Mouse (Mus musculus): Measurements from ENCODE around the gene Akap2. TPM values are rescaled to one million over a fixed set of nuclear protein-coding genes. Genes with fewer than 3 reads are reported as not detected.
"Not testable (repeated sequence)": the region's sequence is repeated elsewhere in the genome, so short reads cannot be mapped to it uniquely, and the experiment has no call there.

Akap2 gene
- polyA plus RNA-seq, 1 experiment from 2014 or later, result 10.5 TPM

DNA sequence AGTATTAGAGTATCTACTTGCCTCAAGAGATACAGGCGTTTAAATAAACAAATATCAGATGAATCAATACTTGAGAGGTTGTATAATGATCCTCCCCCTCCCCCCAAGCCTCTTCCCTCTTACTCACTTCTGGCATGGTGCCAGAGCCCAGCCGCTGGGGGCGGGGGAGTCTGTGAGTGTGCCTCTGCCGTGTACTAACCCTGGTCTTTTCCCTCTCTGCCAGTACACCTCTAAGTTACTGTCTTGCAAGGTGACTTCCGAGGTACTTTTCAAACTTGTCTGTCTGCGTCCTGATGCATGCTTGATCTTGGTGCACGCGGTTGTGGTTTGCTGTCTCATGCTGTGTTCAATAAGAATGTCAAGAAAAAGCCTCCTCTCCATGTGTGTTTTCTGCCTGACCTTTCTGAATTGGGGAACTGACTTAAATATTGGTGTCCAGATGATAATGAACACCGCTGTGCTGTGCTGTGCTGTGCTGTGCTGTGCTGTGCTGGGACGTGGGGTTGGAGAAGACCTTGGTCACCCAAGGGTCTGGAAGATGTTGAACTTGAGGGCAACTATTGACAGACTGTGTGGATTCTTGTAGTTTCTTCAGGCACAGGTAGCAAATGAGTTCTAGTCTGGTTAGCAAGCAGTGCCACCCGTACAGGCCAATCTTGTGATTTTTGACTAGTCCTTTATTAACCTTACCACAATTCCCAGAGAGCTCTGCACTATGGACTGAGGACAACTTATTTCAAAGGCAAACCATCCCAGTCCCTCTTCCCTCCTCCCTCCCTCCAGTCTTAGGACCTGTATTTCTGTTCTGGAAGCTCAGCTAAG lies 168.8 kb downstream of the Akap2 start:
- H3K27me3 ChIP-seq (ENCODE audit: control insufficient read depth, insufficient read depth, low read depth, low read length), result no peaks in the 10 kb centered on the region
- no peaks in the 10 kb centered on the region for H3K9me3 ChIP-seq (replicated peaks; ENCODE audit: control insufficient read depth, low read length, poor library complexity, severe bottlenecking)
- H3K4me1 ChIP-seq (ENCODE audit: control insufficient read depth, insufficient read depth, low read length), result no peaks in the 10 kb centered on the region
- H3K27ac ChIP-seq (ENCODE audit: low read length), result no peak overlapping the region
- no peak for ATAC-seq
- no peak overlapping the region for H3K4me3 ChIP-seq (ENCODE audit: low read depth, low read length)
- no peak overlapping the region for H3K4me2 ChIP-seq (ENCODE audit: low read length)
- WGBS, result 59% methylated on average over 11 of the region's 11 CpGs
- no peaks in the 10 kb centered on the region for H3K36me3 ChIP-seq (ENCODE audit: control insufficient read depth, insufficient read depth, low read length)
- no peak overlapping the region for H3K9ac ChIP-seq (ENCODE audit: low read depth, low read length)

DNA sequence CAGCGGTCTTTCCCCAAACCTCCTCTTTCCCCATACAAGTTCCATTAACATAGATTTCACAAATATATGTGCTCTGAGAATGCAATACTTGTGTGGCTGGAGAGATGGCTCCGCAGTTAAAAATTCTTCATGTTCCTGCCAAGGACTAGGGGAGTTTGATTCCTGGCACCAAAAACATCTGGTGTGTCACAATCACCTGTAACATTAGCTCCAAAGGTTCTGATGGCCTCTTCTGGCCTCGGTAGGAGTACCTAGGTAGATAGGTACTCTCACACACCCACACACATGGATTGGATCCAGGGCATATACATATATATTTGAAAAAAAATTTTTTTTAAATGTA lies 169.4 kb downstream of the Akap2 start:
- H3K27ac ChIP-seq (ENCODE audit: low read length), result no peak overlapping the region
- WGBS, result 98% methylated on average over 3 of the region's 3 CpGs
- H3K9me3 ChIP-seq (replicated peaks; ENCODE audit: control insufficient read depth, low read length, poor library complexity, severe bottlenecking), result no peaks in the 10 kb centered on the region
- ATAC-seq, result no peak
- no peak overlapping the region for H3K4me3 ChIP-seq (ENCODE audit: low read depth, low read length)
- no peaks in the 10 kb centered on the region for H3K36me3 ChIP-seq (ENCODE audit: control insufficient read depth, insufficient read depth, low read length)
- H3K27me3 ChIP-seq (ENCODE audit: control insufficient read depth, insufficient read depth, low read depth, low read length), result no peaks in the 10 kb centered on the region
- H3K9ac ChIP-seq (ENCODE audit: low read depth, low read length), result no peak overlapping the region
- H3K4me2 ChIP-seq (ENCODE audit: low read length), result no peak overlapping the region
- no peaks in the 10 kb centered on the region; the same call in 1 of the 2 replicates for H3K4me1 ChIP-seq (ENCODE audit: control insufficient read depth, insufficient read depth, low read length)

DNA sequence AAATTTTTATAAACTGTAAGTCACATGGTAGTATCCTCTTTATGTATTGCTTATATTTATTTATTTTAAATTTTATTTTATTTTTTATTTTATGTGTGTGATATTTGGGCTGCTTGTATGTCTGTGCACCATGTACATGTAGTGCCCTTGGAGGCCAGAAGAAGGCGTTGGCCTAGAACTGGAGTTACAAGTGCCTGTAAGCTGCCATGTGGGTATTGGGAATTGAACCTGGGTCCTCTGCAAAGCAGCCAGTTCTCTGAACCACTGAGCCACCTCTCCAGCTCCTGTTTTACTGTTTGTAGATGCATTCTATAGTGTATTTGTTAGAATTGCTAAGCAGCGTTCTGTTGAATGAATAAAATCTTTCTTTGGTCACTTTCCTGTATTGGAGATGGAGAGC lies 170.8 kb downstream of the Akap2 start:
- Histone ChIP-seq H3K4me2 (ENCODE audit: low read length) (no peak overlapping the region), H3K4me3 (ENCODE audit: low read depth, low read length) (no peak overlapping the region), H3K4me1 (ENCODE audit: control insufficient read depth, insufficient read depth, low read length) (peaks cover 5% of the 10 kb centered on the region; the same call in 1 of the 2 replicates), H3K36me3 (ENCODE audit: control insufficient read depth, insufficient read depth, low read length) (no peaks in the 10 kb centered on the region), H3K9ac (ENCODE audit: low read depth, low read length) (no peak overlapping the region), H3K27me3 (ENCODE audit: control insufficient read depth, insufficient read depth, low read depth, low read length) (no peaks in the 10 kb centered on the region), H3K27ac (ENCODE audit: low read length) (no peak overlapping the region), H3K9me3 (replicated peaks; ENCODE audit: control insufficient read depth, low read length, poor library complexity, severe bottlenecking) (no peaks in the 10 kb centered on the region)
- 92% methylated on average over 2 of the region's 2 CpGs for WGBS
- no peak for ATAC-seq

DNA sequence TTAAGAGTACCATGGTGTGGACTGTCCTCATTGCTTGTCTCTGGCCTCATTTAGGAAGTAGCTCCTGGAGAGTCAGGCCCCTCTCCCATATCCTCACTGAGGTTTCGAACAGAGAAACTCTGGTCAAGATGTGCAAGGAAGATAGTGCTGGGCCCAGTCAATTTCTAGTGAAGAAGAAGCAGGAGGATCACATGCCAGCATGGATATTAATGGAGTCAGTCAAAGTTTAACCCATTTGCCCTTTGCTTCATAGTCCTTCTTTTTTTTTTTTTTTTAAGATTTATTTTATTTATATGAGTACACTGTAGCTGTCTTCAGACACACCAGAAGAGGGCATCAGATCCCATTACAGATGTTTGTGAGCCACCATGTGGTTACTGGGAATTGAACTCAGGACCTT lies 171.5 kb downstream of the Akap2 start:
- not testable (repeated sequence) for H3K27ac ChIP-seq (ENCODE audit: low read length); H3K4me2 ChIP-seq (ENCODE audit: low read length); H3K4me1 ChIP-seq (ENCODE audit: control insufficient read depth, insufficient read depth, low read length); H3K27me3 ChIP-seq (ENCODE audit: control insufficient read depth, insufficient read depth, low read depth, low read length); ATAC-seq; H3K9me3 ChIP-seq (replicated peaks; ENCODE audit: control insufficient read depth, low read length, poor library complexity, severe bottlenecking); H3K4me3 ChIP-seq (ENCODE audit: low read depth, low read length); H3K36me3 ChIP-seq (ENCODE audit: control insufficient read depth, insufficient read depth, low read length); H3K9ac ChIP-seq (ENCODE audit: low read depth, low read length)
- WGBS, result 96% methylated on average over 1 of the region's 1 CpGs

DNA sequence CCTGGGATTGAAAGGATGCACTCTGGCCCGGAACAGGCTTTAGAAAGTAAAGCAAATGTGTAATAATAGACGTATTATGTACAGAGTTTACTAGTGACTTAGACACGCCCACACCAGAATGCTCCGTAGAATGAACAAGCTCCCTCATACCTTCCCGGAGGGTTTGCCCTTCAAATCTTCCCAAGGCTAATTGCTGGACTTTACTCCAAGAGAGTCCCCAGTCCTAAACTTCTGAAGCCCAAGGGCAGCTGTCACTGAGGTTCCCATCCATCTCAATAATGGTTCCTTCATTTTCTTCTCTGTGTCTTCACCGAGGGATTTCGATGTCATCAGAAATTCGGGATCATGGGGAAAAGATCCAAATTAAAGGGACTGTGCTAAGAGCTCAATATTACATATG lies 172.3 kb downstream of the Akap2 start:
- ATAC-seq, result no peak
- H3K27ac ChIP-seq (ENCODE audit: low read length), result no peak overlapping the region
- 88% methylated on average over 8 of the region's 8 CpGs for WGBS
- H3K9me3 ChIP-seq (replicated peaks; ENCODE audit: control insufficient read depth, low read length, poor library complexity, severe bottlenecking), result no peaks in the 10 kb centered on the region
- no peaks in the 10 kb centered on the region for H3K27me3 ChIP-seq (ENCODE audit: control insufficient read depth, insufficient read depth, low read depth, low read length)
- no peak overlapping the region for H3K4me3 ChIP-seq (ENCODE audit: low read depth, low read length)
- no peak overlapping the region for H3K4me2 ChIP-seq (ENCODE audit: low read length)
- peaks cover 5% of the 10 kb centered on the region; the same call in 1 of the 2 replicates for H3K4me1 ChIP-seq (ENCODE audit: control insufficient read depth, insufficient read depth, low read length)
- no peak overlapping the region for H3K9ac ChIP-seq (ENCODE audit: low read depth, low read length)
- H3K36me3 ChIP-seq (ENCODE audit: control insufficient read depth, insufficient read depth, low read length), result no peaks in the 10 kb centered on the region

DNA sequence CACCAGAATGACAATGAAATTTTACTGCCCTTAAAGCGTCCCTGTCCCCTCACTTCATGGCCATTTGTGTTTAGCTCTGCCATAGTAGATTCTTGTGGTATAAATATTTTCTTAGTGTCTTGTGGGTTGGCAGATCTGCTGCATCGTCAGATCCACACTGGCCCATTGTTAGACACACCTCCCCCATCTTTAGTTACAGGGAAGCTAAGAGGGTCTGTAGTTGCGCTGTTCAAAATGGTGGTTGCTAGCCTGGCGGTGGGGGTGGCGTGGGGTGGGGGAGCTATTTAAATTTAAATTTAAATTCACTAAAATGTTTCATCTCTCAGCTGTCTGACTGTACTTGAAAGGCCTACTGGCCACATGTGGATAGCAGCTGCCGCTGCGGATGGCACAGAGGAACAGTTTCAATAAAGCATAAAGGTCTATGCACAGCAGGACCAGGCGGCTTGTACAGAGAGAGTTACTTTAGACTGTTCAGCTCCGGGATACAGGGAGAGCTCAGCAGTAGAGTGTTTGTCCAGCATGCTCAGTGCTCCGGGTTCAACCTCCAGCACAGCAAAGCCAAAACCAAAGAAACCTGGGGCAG lies 174.6 kb downstream of the Akap2 start:
- peak; percentile 77 for ATAC-seq
- 40% methylated on average over 10 of the region's 10 CpGs for WGBS
- Histone ChIP-seq H3K27me3 (ENCODE audit: control insufficient read depth, insufficient read depth, low read depth, low read length) (no peaks in the 10 kb centered on the region), H3K36me3 (ENCODE audit: control insufficient read depth, insufficient read depth, low read length) (no peaks in the 10 kb centered on the region), H3K4me3 (ENCODE audit: low read depth, low read length) (no peak overlapping the region), H3K9ac (ENCODE audit: low read depth, low read length) (no peak overlapping the region), H3K4me2 (ENCODE audit: low read length) (no peak overlapping the region), H3K4me1 (ENCODE audit: control insufficient read depth, insufficient read depth, low read length) (peaks cover 10% of the 10 kb centered on the region), H3K9me3 (replicated peaks; ENCODE audit: control insufficient read depth, low read length, poor library complexity, severe bottlenecking) (no peaks in the 10 kb centered on the region), H3K27ac (ENCODE audit: low read length) (no peak overlapping the region)

DNA sequence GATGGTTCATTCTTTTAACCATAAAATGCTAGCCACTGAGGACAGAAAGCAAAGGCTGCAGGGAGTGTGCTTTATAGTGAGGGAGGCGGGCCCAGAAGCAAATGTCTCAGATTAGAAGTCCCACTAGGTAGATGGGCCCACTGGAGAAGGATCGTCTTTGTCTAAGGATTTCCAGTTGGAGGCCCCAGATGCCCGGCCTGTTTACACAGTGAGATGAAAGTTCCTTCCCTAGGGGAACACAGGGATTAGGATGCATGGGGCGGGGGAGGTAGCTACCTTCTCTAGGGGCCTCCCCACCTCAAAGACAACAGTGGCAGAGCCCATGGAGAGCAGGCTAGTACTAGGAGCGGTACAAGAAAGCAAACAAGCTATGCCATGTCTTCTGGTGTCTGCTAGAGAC lies 177.7 kb downstream of the Akap2 start:
- no peaks in the 10 kb centered on the region for H3K27me3 ChIP-seq (ENCODE audit: control insufficient read depth, insufficient read depth, low read depth, low read length)
- 13% methylated on average over 5 of the region's 5 CpGs for WGBS
- no peak overlapping the region for H3K4me2 ChIP-seq (ENCODE audit: low read length)
- no peaks in the 10 kb centered on the region for H3K36me3 ChIP-seq (ENCODE audit: control insufficient read depth, insufficient read depth, low read length)
- H3K9ac ChIP-seq (ENCODE audit: low read depth, low read length), result no peak overlapping the region
- H3K27ac ChIP-seq (ENCODE audit: low read length), result no peak overlapping the region
- no peaks in the 10 kb centered on the region for H3K9me3 ChIP-seq (replicated peaks; ENCODE audit: control insufficient read depth, low read length, poor library complexity, severe bottlenecking)
- H3K4me3 ChIP-seq (ENCODE audit: low read depth, low read length), result no peak overlapping the region
- ATAC-seq, result no peak
- H3K4me1 ChIP-seq (ENCODE audit: control insufficient read depth, insufficient read depth, low read length), result peaks cover 10% of the 10 kb centered on the region

DNA sequence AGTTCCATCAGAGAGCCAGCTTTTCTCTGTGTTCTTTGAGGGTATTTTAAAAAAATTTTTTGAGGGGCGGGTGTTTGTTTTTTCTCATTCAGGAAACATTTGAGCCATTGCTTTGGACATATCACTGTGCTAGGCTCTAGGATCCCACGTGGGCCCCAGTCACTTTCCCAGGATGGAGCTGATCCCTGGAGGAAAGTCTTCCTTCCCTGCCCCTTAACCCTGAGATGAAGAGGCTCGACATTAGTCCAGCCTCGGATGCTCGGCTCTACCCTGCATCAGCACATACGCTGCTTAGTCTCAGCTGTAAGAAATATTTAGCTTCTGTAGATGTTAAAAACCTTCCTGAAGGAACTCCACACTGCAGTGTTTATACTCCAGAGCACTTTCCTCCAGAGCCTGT lies 178.4 kb downstream of the Akap2 start:
- 65% methylated on average over 6 of the region's 6 CpGs for WGBS
- H3K27me3 ChIP-seq (ENCODE audit: control insufficient read depth, insufficient read depth, low read depth, low read length), result no peaks in the 10 kb centered on the region
- ATAC-seq, result no peak

DNA sequence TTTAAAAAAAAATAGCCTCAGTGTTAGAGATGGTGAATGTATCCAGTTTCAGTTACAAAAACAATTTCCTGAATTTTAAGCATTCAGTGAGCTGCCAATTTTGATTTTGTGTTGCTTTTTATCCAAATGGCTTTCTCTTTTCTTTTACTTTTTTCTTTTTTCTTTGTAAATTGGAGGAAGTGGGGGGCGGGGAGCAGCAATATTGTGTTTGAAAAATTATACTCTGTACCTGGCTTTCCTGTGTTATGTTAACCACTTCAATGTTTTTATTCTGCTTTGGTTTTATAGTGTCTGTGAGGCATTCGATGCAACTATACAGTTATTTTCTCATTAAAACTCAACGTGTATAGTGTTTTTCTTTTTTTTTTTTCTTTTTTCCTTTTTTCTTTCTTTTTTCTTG lies 179.2 kb downstream of the Akap2 start:
- no peaks in the 10 kb centered on the region for H3K27me3 ChIP-seq (ENCODE audit: control insufficient read depth, insufficient read depth, low read depth, low read length)
- no peak overlapping the region for H3K4me2 ChIP-seq (ENCODE audit: low read length)
- H3K36me3 ChIP-seq (ENCODE audit: control insufficient read depth, insufficient read depth, low read length), result no peaks in the 10 kb centered on the region
- peaks cover 10% of the 10 kb centered on the region for H3K4me1 ChIP-seq (ENCODE audit: control insufficient read depth, insufficient read depth, low read length)
- WGBS, result 79% methylated on average over 3 of the region's 3 CpGs
- no peak for ATAC-seq
- no peak overlapping the region for H3K27ac ChIP-seq (ENCODE audit: low read length)
- H3K4me3 ChIP-seq (ENCODE audit: low read depth, low read length), result no peak overlapping the region
- H3K9ac ChIP-seq (ENCODE audit: low read depth, low read length), result no peak overlapping the region
- H3K9me3 ChIP-seq (replicated peaks; ENCODE audit: control insufficient read depth, low read length, poor library complexity, severe bottlenecking), result no peaks in the 10 kb centered on the region

More for the DNA sequence above, 178.4 kb downstream of the Akap2 start:
- H3K9ac ChIP-seq (ENCODE audit: low read depth, low read length), result no peak overlapping the region
- no peaks in the 10 kb centered on the region for H3K36me3 ChIP-seq (ENCODE audit: control insufficient read depth, insufficient read depth, low read length)
- H3K4me1 ChIP-seq (ENCODE audit: control insufficient read depth, insufficient read depth, low read length), result peaks cover 10% of the 10 kb centered on the region
- H3K4me3 ChIP-seq (ENCODE audit: low read depth, low read length), result no peak overlapping the region
- H3K4me2 ChIP-seq (ENCODE audit: low read length), result no peak overlapping the region
- no peaks in the 10 kb centered on the region for H3K9me3 ChIP-seq (replicated peaks; ENCODE audit: control insufficient read depth, low read length, poor library complexity, severe bottlenecking)
- H3K27ac ChIP-seq (ENCODE audit: low read length), result no peak overlapping the region
